Mouse (Mus musculus): ENCODE measurements around the gene Asb17.

Gene Asb17

GRCm38 (mm10) chr3:153901904-153902303 is 57.9 kb downstream of the Asb17 start:
- DNase-seq: no peak

GRCm38 (mm10) chr3:153902595-153902994 is 58.6 kb downstream of the Asb17 start:
- no peak for DNase-seq

DNA sequence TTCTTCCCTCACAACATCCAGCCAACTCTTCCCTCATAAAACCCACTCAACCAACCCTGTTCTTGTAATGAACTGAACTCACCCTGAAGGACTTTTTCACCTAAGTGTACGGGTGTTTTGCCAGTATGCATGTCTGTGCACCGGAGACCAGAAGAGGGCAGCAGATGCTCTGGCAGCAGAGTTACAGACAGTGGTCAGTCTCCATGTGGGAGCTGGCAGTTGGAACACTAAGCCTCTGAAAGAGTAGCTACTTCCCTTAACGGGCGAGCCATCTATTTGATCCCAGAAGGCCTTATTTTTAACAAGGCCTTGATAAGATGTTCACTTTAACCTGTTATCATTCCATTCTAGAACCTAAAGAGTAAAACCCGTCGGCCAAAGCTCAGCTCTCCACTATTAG is 60.6 kb downstream of the Asb17 start:
- peak; percentile 61 for DNase-seq

Data from embryo, embryonic 11 days (tissue).